Mouse (Mus musculus) neural tube, embryonic 12.5 days (tissue): ENCODE data around the gene Heatr9. TPM values are rescaled to one million over a fixed set of nuclear protein-coding genes. Genes with fewer than 3 reads are reported as not detected.
"Not testable (repeated sequence)": the region's sequence is repeated elsewhere in the genome, so short reads cannot be mapped to it uniquely, and the experiment has no call there.

Source experiments
- ATAC-seq: fragments of 200-750 bp; cut with Nextera tagmentation; 2 replicates; pipeline ENCODE4 v1.8.0; 2017; ENCODE audit warnings: low read depth, mild to moderate bottlenecking, moderate TSS enrichment, moderate library complexity; ENCODE audit not compliant: low FRiP score
- H3K27ac ChIP-seq: fragments of 300-500 bp; sonication (generic); 2 replicates; pipeline ENCODE4 v1.5.1; 2016
- H3K27me3 ChIP-seq: fragments of 300-500 bp; sonication (generic); replicated peaks from 2 replicates; pipeline ENCODE4 v1.6.1; 2016; ENCODE audit warnings: mild to moderate bottlenecking
- H3K36me3 ChIP-seq: fragments of 300-500 bp; sonication (generic); 2 replicates; pipeline ENCODE4 v1.6.1; 2016; ENCODE audit warnings: mild to moderate bottlenecking
- H3K4me1 ChIP-seq: fragments of 300-500 bp; sonication (generic); 2 replicates; pipeline ENCODE4 v1.6.1; 2016
- H3K4me2 ChIP-seq: fragments of 300-500 bp; sonication (generic); replicated peaks from 2 replicates; pipeline ENCODE4 v1.6.1; 2016; ENCODE audit warnings: mild to moderate bottlenecking
- H3K4me3 ChIP-seq: fragments of 300-500 bp; sonication (generic); 2 replicates; pipeline ENCODE4 v1.5.1; 2016
- H3K9ac ChIP-seq: fragments of 300-500 bp; sonication (generic); 2 replicates; pipeline ENCODE4 v1.6.1; 2016; ENCODE audit warnings: mild to moderate bottlenecking
- H3K9me3 ChIP-seq: fragments of 300-500 bp; sonication (generic); 2 replicates; pipeline ENCODE4 v1.6.1; 2016; ENCODE audit warnings: mild to moderate bottlenecking
- WGBS: fragments of 180-500 bp; shearing (Covaris S2); methylation state at CpG from one replicate; pipeline ENCODE4 v1.1.7; 2016; 5-methylcytosine and 5-hydroxymethylcytosine counted together
- polyA plus RNA-seq: library from polyadenylated mRNA; unstranded; fragments of >200 nt; fragmentation: Nextera tagmentation; extraction: Ambion mirVana; gene quantifications from 2 replicates; pipeline ENCODE4 v1.2.1, GENCODE M21; 2016

Heatr9 gene
- polyA plus RNA-seq, 1 experiment from 2014 or later = not detected

DNA sequence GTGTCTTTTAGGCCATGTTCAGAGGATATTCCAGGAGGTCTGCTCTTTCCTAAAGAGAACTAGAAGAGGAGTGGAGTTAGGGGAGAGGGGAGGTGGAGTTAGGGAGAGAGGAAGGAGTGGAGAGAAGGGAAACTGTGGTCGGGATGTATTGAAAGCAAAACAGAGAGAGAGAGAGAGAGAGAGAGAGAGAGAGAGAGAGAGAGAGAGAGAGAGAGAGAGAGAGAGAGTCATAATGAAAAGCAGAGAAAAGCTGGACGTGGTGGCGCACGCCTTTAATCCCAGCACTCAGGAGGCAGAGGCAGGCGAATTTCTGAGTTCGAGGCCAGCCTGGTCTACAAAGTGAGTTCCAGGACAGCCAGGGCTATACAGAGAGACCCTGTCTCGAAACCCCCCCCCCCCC is 29.1 kb upstream of the Heatr9 start:
- not testable (repeated sequence) for H3K36me3 ChIP-seq, H3K27ac ChIP-seq, H3K4me1 ChIP-seq, ATAC-seq, H3K4me2 ChIP-seq, H3K27me3 ChIP-seq, H3K9ac ChIP-seq, H3K4me3 ChIP-seq, H3K9me3 ChIP-seq
- 92% methylated on average over 7 of the region's 7 CpGs for WGBS

DNA sequence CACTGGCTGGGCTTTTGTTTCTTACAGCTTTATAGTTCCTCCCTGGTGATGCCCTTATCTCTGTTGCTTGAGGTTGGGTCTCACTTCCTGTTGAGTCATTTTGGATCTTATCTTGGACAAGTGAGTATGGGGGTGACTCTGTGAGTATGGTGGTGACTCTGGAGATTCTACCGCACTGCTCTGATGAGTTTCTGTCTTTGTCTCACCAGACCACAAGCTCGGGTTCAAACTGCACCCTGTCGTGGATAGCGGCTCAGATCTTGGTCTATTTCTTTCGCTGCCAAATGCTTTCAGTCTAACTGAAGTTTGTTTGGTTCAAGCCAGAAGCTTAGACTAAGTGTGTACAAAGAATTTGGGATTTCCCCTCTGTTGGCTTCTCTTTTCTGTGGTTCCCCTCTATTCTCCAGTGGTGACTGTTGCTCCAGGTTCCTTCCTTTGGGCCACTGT is 28.2 kb upstream of the Heatr9 start:
- no peaks in the 10 kb centered on the region for H3K9me3 ChIP-seq
- H3K4me3 ChIP-seq = no peak overlapping the region
- H3K4me2 ChIP-seq = no peak overlapping the region
- no peaks in the 10 kb centered on the region for H3K27me3 ChIP-seq
- H3K4me1 ChIP-seq = no peaks in the 10 kb centered on the region
- no peak for ATAC-seq
- no peaks in the 10 kb centered on the region for H3K36me3 ChIP-seq
- 91% methylated on average over 5 of the region's 5 CpGs for WGBS
- no peak overlapping the region for H3K27ac ChIP-seq
- H3K9ac ChIP-seq = no peak overlapping the region

DNA sequence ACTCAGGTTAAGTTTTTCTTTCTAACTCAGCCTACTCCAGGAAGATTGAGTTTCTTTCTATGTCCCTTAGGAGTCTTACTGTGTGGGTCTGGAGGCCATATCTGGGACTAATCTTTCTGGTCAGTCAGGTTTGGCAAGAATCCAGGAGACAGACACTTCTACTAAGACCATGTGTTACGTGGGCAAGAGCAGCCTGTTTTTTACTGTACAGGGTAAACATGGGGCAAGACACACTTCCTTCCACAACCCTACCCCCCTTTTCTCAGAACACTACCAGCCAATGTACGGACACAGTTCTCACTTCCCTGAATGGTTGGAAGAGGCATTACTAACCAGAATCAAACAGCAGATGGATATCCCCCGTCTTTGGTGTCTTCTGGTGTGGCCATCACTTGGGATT is 22.2 kb upstream of the Heatr9 start:
- no peak overlapping the region for H3K4me3 ChIP-seq
- H3K9me3 ChIP-seq = no peaks in the 10 kb centered on the region
- no peaks in the 10 kb centered on the region for H3K27me3 ChIP-seq
- 77% methylated on average over 3 of the region's 3 CpGs for WGBS
- no peak overlapping the region for H3K4me2 ChIP-seq
- no peak overlapping the region for H3K27ac ChIP-seq
- ATAC-seq = no peak
- H3K9ac ChIP-seq = no peak overlapping the region
- H3K36me3 ChIP-seq = no peaks in the 10 kb centered on the region
- H3K4me1 ChIP-seq = no peaks in the 10 kb centered on the region

- no peak overlapping the region for H3K4me2 ChIP-seq
- H3K27me3 ChIP-seq = no peaks in the 10 kb centered on the region
- no peaks in the 10 kb centered on the region for H3K36me3 ChIP-seq
- H3K9me3 ChIP-seq = no peaks in the 10 kb centered on the region
- H3K9ac ChIP-seq = no peak overlapping the region
- no peak overlapping the region for H3K4me3 ChIP-seq
- WGBS = 93% methylated on average over 3 of the region's 3 CpGs
- no peaks in the 10 kb centered on the region for H3K4me1 ChIP-seq
- ATAC-seq = no peak
- H3K27ac ChIP-seq = no peak overlapping the region
Measured at GRCm38 (mm10) chr11:83541415-83541814, 19.4 kb upstream of the Heatr9 start.

DNA sequence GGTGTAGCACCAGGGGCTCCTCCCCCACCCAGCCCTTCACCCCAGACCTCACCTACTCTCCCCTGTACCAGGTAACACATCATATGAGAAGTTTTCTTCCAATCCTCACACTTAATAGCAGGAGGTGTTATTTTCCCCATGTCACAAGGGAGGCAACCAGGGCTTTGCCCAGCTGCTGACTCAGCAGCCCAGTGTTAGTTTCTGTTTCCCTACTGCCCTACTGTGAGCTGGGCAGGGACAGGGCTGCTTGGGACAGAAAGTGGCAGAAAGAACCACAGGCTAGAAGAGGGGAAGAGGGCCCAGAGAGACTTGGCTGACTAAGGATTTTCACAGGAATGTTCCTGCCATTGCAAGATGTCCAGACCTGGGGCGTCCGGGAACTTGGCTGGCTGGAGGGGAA is 19.0 kb upstream of the Heatr9 start:
- Histone ChIP-seq H3K4me1 (no peaks in the 10 kb centered on the region), H3K27ac (no peak overlapping the region), H3K4me3 (no peak overlapping the region), H3K9me3 (no peaks in the 10 kb centered on the region), H3K9ac (no peak overlapping the region), H3K4me2 (no peak overlapping the region), H3K36me3 (no peaks in the 10 kb centered on the region), H3K27me3 (no peaks in the 10 kb centered on the region)
- ATAC-seq = no peak
- WGBS = 92% methylated on average over 2 of the region's 2 CpGs

GRCm38 (mm10) chr11:83538705-83539314 is 16.8 kb upstream of the Heatr9 start:
- 86% methylated on average over 3 of the region's 3 CpGs for WGBS
- no peak overlapping the region for H3K4me2 ChIP-seq
- H3K27ac ChIP-seq = no peak overlapping the region
- H3K4me1 ChIP-seq = no peaks in the 10 kb centered on the region; the same call in 1 of the 2 replicates
- H3K9me3 ChIP-seq = no peaks in the 10 kb centered on the region
- no peak overlapping the region for H3K4me3 ChIP-seq
- no peaks in the 10 kb centered on the region for H3K36me3 ChIP-seq
- ATAC-seq = no peak
- no peaks in the 10 kb centered on the region for H3K27me3 ChIP-seq
- H3K9ac ChIP-seq = no peak overlapping the region

DNA sequence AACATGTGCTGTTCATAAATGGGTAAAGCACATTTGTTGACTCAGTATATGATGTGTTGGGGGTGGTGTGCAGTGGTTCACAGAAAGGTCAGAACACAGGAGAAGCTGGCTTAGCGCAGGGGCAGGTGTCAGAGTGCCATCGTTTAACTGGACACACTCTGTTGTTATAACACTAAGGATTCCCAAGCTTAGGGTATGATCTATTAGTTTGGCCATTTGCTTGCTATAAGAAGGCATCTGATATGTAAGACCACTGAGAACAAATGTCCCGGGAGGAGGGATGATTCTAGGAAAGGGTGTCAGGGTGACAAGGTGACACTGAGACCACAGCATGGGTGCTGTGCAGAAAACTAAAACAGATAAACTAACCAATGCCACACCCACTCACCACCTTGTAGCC is 14.9 kb upstream of the Heatr9 start:
- 80% methylated on average over 3 of the region's 3 CpGs for WGBS
- Histone ChIP-seq H3K36me3 (no peaks in the 10 kb centered on the region), H3K4me3 (no peak overlapping the region), H3K9me3 (no peaks in the 10 kb centered on the region), H3K27me3 (no peaks in the 10 kb centered on the region), H3K9ac (no peak overlapping the region), H3K4me1 (no peaks in the 10 kb centered on the region; the same call in 1 of the 2 replicates), H3K27ac (no peak overlapping the region), H3K4me2 (no peak overlapping the region)
- no peak for ATAC-seq

DNA sequence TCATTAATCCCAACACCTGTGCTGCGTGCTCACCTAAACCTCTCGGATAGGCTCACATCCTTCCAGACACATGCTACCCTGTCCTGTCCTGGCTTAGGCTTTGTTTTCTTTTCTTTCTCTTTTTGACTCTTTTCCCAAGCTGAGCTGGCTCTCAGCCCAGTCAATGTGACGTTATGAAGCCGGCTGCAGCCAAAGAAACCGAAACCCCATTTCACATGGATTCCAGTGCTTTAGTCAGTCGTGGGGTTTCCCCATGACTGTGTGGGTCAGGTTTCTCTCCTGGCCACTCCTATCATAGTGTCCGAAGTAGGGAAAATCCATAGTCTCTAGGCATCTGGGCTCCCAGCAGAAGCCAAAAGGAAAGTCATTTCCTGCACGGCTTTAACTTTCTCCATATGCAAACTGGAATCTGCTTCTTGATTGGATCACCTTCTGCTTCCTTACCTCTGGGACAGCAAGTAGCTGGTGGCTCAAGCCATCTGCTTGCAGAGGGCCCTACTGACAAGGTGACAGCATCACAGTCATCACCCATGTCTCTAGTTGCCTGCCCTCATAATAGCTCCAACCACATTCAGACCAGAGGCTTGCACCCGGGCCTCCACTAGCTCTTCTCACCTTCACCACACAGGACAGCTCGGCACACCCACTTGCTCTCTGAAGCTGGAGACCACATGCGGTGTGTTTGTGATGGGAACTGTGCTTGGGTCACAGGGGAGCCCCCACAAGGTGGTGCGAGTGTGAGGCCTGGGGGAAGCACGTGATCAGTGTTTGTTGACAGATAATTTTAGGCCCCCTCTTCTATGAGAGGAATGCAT is 12.8 kb upstream of the Heatr9 start:
- WGBS = 58% methylated on average over 13 of the region's 13 CpGs
- Histone ChIP-seq H3K36me3 (no peaks in the 10 kb centered on the region), H3K4me3 (no peak overlapping the region), H3K9me3 (no peaks in the 10 kb centered on the region), H3K9ac (no peak overlapping the region), H3K27ac (no peak overlapping the region), H3K4me1 (no peaks in the 10 kb centered on the region; the same call in 1 of the 2 replicates), H3K4me2 (no peak overlapping the region), H3K27me3 (no peaks in the 10 kb centered on the region)
- ATAC-seq = no peak

DNA sequence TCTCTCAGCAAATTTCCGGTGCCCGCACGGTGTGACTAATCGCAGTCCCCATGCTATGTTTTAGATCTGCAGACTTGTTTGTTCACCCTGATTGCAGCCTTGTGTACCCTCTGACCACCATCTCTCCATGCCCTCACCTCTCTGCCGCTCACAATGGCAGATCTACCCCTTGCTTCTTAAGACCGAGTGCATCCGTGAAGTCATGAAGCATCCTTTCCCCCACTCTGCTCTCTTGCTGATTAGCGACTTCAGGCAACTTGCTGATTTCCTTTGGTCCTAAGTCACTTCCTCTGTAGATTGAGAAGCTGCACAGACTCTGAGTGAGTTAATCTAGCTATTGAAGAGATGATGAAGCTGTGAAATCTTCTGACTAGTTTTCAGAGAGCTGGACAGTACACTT is 12.2 kb upstream of the Heatr9 start:
- no peak overlapping the region for H3K27ac ChIP-seq
- no peaks in the 10 kb centered on the region for H3K9me3 ChIP-seq
- no peak overlapping the region for H3K4me3 ChIP-seq
- WGBS = 88% methylated on average over 8 of the region's 8 CpGs
- no peaks in the 10 kb centered on the region for H3K36me3 ChIP-seq
- no peak overlapping the region for H3K9ac ChIP-seq
- H3K4me1 ChIP-seq = no peaks in the 10 kb centered on the region; the same call in 1 of the 2 replicates
- no peak overlapping the region for H3K4me2 ChIP-seq
- ATAC-seq = no peak
- H3K27me3 ChIP-seq = no peaks in the 10 kb centered on the region

DNA sequence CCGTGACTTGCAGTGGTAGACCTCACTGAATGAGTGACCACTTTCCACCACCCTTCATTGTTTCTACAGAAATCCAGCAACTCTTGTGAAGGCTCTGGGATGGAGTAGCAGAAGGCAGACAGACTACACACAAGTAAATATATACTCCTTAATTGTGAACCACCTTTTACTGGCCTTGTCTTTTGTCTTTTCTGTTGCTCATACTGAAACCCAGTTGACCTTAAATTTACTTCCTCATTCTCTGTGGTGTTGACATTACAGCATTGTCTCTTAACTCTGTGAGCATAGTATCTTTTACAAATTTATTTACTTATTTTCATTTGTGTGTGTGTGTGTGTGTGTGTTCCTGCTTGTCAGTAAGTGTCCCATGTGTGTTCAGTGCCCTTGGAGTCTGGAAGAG is 11.2 kb upstream of the Heatr9 start:
- Histone ChIP-seq H3K27ac (no peak overlapping the region), H3K27me3 (no peaks in the 10 kb centered on the region), H3K4me2 (no peak overlapping the region), H3K4me1 (no peaks in the 10 kb centered on the region; the same call in 1 of the 2 replicates), H3K4me3 (no peak overlapping the region), H3K9ac (no peak overlapping the region), H3K9me3 (no peaks in the 10 kb centered on the region), H3K36me3 (no peaks in the 10 kb centered on the region)
- 86% methylated on average over 1 of the region's 1 CpGs for WGBS
- ATAC-seq = no peak

DNA sequence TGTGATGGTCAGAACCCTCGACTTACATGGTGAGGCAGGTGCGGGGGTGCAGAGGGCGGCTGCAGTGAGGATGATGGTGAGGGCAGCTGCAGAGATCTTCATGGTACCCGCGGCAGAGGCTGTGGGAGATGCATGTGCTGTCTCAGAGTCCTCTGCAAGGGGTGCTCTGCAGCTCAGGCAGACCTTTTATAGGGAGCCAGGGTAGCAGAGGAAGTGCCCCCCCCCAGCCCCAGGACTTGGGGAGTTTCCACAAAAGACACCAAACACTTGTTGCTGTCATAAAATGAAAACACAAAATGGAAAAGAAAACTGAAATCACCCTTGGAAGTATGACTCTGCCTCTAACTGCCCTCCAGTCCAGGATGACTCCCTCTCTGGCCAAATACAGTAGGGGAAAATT is 8.4 kb upstream of the Heatr9 start, which contains the start of gene Ccl5:
Gene Ccl5 (minus strand): TSS at position 159 of the 400 bp plus-strand sequence.
- Histone ChIP-seq H3K27me3 (no peaks in the 10 kb centered on the region), H3K36me3 (no peaks in the 10 kb centered on the region), H3K27ac (no peak within 1 kb of the TSS), H3K9me3 (no peaks in the 10 kb centered on the region), H3K4me2 (no peak within 1 kb of the TSS), H3K9ac (no peak within 1 kb of the TSS), H3K4me1 (no peaks in the 10 kb centered on the region; the same call in 1 of the 2 replicates), H3K4me3 (no peak within 1 kb of the TSS)
- ATAC-seq = no peak
- 88% methylated on average over 5 of the region's 5 CpGs for WGBS

- no peak overlapping the region for H3K27ac ChIP-seq
- no peak overlapping the region for H3K4me2 ChIP-seq
- H3K36me3 ChIP-seq = no peaks in the 10 kb centered on the region
- H3K9me3 ChIP-seq = no peaks in the 10 kb centered on the region
- no peaks in the 10 kb centered on the region for H3K27me3 ChIP-seq
- no peak for ATAC-seq
- WGBS = 68% methylated on average over 12 of the region's 12 CpGs
- no peaks in the 10 kb centered on the region for H3K4me1 ChIP-seq
- H3K9ac ChIP-seq = no peak overlapping the region
- H3K4me3 ChIP-seq = no peak overlapping the region
Measured at GRCm38 (mm10) chr11:83529024-83529423, 7.0 kb upstream of the Heatr9 start.
